Mouse (Mus musculus): Measurements from ENCODE around the gene Ric3. TPM values are rescaled to one million over a fixed set of nuclear protein-coding genes. Genes with fewer than 3 reads are reported as not detected.

Ric3 gene
- polyA plus RNA-seq, 1 experiment from 2014 or later, result 2.9 TPM

DNA sequence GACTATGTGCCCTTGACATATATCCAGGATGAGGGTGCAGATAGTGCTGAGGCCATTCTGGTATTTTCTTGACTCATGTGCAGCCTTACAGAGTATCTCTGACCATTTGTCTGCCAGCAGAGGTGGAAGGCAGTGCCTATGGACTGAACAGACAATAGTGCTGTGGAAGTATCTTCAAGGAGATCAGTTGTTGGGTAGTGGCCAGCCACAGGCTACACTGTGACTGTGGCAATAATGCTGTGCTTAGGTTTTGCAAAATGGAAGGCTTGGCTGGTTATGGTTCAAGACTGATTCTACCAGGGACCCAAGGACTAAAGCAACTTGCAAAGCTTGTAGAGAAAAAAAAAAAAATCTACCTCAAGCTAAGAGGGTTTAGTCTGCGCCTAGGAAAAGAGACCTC lies 70.6 kb downstream of the Ric3 start:
- Histone ChIP-seq H3K9me3 (no peaks in the 10 kb centered on the region), H3K36me3 (no peaks in the 10 kb centered on the region), H3K27me3 (replicated peaks) (peaks cover 32% of the 10 kb centered on the region), H3K4me3 (replicated peaks) (no peak overlapping the region), H3K9ac (no peak overlapping the region), H3K4me2 (replicated peaks) (no peak overlapping the region), H3K27ac (no peak overlapping the region), H3K4me1 (replicated peaks) (peaks cover 10% of the 10 kb centered on the region; the same call in 1 of the 2 replicates)
- ATAC-seq, result no peak
- 93% methylated on average over 1 of the region's 1 CpGs for WGBS

DNA sequence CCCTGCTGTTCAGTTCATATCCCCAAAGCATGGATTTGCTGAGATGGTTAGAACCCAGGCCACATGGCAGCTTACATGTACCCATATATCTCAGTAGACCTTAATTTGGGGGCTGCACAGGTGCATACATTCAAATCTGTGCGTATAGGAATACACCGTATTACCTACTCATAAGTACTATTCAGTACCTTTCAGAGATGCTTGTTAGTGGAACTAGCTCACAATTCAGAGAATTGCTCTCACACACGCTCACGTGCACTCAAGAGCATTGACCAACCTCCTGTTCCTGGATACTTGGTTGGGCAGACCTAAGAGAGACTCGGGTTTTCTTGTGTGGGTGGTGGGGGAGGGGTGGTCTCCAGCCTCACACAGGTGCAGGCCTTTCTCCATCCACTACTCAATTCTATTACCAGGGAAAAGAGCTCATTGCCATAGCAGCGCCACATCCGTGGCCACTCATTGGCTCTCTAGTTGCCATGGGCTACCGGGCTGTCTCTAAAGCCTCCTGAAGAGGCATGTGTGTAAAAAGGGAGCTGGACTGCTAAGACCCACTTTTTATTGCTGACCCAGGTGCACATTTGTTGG lies 71.4 kb downstream of the Ric3 start:
- peaks cover 10% of the 10 kb centered on the region; the same call in 1 of the 2 replicates for H3K4me1 ChIP-seq (replicated peaks)
- no peak for ATAC-seq
- no peak overlapping the region for H3K27ac ChIP-seq
- WGBS, result 60% methylated on average over 8 of the region's 8 CpGs
- H3K36me3 ChIP-seq, result no peaks in the 10 kb centered on the region
- H3K4me3 ChIP-seq (replicated peaks), result peak overlapping the region; percentile 61
- peak overlapping the region; percentile 95 for H3K4me2 ChIP-seq (replicated peaks)
- H3K27me3 ChIP-seq (replicated peaks), result peaks cover 32% of the 10 kb centered on the region
- H3K9ac ChIP-seq, result no peak overlapping the region
- H3K9me3 ChIP-seq, result no peaks in the 10 kb centered on the region

DNA sequence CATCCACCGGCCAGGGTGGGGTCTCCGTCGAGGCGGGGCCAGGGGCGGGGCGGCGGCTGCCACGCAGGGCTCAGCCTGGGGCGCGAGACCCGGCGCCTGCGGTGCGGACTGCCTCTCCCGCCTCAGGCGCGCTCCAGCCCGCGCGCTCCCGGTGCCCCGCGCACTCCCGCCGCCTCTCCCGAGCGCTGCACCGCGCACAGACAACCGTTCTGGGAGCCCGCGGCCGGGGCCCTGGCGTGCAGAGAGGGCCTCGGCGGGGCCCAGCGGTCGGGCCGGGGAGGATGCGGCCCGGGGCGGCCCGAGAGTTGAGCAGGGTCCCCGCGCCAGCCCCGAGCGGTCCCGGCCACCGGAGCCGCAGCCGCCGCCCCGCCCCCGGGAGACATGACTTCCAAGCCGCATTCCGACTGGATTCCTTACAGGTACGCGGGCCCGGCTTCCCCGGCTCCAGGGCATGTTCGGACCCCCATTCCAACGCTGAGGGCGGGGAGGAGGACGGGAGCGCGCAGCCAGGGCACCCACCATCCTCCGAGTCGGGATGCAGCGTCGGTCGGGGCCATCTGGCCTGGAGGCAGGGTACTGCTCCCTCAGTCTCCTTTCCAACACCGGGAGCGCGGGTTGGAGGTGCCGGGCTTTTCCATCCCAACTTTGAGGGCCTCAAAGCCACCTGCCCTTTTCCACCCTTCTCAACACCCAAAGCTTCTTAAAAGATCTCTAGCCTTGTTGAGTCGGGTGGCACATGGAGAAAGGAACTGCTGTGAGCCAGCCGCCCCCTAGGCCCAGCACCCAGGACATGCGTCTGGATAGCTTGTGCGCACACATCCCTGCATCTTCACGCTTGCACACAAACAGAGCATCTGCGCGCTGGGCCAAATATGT lies 72.2 kb downstream of the Ric3 start:
- WGBS, result 3% methylated on average over 58 of the region's 82 CpGs
- H3K27ac ChIP-seq, result no peak overlapping the region
- peak overlapping the region; percentile 47 for H3K9ac ChIP-seq
- no peaks in the 10 kb centered on the region for H3K36me3 ChIP-seq
- H3K4me1 ChIP-seq (replicated peaks), result peaks cover 10% of the 10 kb centered on the region; the same call in 1 of the 2 replicates
- ATAC-seq, result peak; percentile 79
- H3K4me3 ChIP-seq (replicated peaks), result peak overlapping the region; percentile 61
- H3K9me3 ChIP-seq, result no peaks in the 10 kb centered on the region
- peaks cover 32% of the 10 kb centered on the region for H3K27me3 ChIP-seq (replicated peaks)
- H3K4me2 ChIP-seq (replicated peaks), result peak overlapping the region; percentile 95

DNA sequence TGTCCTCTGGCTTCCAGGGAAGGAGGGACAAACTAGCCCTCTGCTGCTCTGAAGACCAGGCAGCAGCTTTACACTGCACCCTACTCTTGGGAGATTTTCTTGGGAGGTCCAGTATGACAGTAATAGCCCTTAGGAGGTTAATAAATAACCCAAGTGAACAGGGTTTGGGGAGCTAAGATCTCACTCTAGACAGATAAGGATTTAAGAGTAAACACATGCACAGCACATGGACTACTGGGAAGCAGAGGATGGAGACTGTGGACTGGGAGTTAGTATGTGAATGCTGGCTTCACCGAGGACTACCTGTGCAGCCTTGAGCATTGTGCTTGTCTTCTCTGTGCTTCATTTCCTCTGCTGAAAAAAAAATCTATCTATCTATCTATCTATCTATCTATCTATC lies 73.9 kb downstream of the Ric3 start:
- H3K9me3 ChIP-seq, result no peaks in the 10 kb centered on the region
- H3K27ac ChIP-seq, result no peak overlapping the region
- peaks cover 10% of the 10 kb centered on the region; the same call in 1 of the 2 replicates for H3K4me1 ChIP-seq (replicated peaks)
- no peak overlapping the region for H3K4me2 ChIP-seq (replicated peaks)
- 63% methylated on average over 1 of the region's 1 CpGs for WGBS
- ATAC-seq, result peak; percentile 82
- H3K36me3 ChIP-seq, result no peaks in the 10 kb centered on the region
- H3K27me3 ChIP-seq (replicated peaks), result peaks cover 32% of the 10 kb centered on the region
- no peak overlapping the region for H3K4me3 ChIP-seq (replicated peaks)
- no peak overlapping the region for H3K9ac ChIP-seq

DNA sequence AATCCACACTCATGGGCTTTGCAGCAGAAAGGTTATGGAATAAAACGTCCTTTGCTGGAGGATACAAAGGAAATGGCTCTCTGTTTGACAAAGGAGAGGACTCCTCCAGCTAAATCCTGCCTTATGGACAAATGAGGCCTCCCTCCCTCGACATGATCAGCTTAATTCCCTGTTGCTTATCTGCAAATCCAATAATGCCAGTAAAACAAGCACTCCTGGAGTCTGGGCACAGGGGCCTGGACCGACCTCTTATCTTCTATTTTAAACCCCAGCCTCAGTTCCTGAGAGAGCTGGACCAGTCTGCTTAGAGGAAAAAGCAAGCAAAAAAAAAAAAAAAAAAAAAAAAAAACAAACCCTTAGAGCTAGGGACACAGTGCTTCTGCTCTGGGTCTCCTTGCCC lies 79.5 kb downstream of the Ric3 start:
- Histone ChIP-seq H3K27me3 (replicated peaks) (no peaks in the 10 kb centered on the region), H3K4me1 (replicated peaks) (no peaks in the 10 kb centered on the region), H3K36me3 (no peaks in the 10 kb centered on the region), H3K4me3 (replicated peaks) (no peak overlapping the region), H3K9ac (no peak overlapping the region), H3K4me2 (replicated peaks) (no peak overlapping the region), H3K27ac (no peak overlapping the region), H3K9me3 (no peaks in the 10 kb centered on the region)
- ATAC-seq, result no peak
- WGBS, result 25% methylated on average over 3 of the region's 3 CpGs

DNA sequence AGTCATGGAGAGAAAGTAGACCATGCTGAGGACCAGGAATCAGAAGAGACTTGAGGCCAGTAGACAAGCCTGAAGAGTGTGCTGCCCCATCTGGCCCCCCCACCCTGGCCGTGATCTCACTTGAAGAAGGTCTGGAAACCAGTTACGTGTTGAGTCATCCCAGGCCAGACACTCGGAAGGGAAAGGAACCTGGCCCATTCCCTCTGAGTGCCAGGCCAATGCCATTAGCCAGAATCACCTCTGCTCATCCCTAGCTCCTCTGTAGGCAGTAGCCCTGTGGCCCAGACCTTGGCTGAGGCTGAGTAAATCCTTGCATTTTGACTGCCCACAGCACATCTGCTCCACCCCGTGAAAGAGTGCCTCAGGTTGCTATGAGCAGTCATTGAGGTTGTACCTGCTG lies 81.2 kb downstream of the Ric3 start:
- Histone ChIP-seq H3K36me3 (no peaks in the 10 kb centered on the region), H3K4me3 (replicated peaks) (no peak overlapping the region), H3K9ac (no peak overlapping the region), H3K9me3 (no peaks in the 10 kb centered on the region), H3K4me1 (replicated peaks) (no peaks in the 10 kb centered on the region), H3K4me2 (replicated peaks) (no peak overlapping the region), H3K27ac (no peak overlapping the region), H3K27me3 (replicated peaks) (no peaks in the 10 kb centered on the region)
- 80% methylated on average over 4 of the region's 4 CpGs for WGBS
- ATAC-seq, result no peak

DNA sequence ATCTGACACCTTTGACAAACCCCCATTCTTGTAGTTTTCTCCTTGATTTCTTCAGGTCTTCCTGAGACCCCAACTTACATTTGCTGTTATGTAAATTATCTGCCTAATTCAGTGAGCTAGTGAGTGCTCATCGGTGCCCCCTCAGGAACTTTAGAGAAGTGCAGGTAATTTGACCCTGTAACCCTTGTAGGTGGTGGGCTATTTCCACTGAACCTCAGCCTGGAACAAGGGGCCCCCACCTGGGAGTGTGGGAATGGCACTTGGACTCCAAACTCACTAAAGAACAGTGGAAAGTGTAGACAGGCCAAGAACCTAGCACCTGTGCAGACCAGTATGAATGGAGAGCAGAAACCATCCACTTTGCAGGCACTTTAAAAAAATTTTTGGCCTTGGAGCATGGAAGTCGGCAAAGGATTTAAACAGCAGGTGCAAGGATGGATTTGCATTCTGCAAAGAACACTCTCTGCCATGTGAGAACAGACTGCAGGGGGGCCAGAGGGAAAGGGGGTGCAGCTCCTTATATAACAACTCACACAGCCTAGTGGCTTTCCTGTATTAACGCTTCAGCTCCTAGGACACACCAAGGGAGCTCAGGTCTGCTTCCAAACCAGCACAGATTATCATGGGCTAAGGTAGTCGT lies 82.7 kb downstream of the Ric3 start:
- H3K9ac ChIP-seq, result no peak overlapping the region
- no peaks in the 10 kb centered on the region for H3K4me1 ChIP-seq (replicated peaks)
- H3K27me3 ChIP-seq (replicated peaks), result no peaks in the 10 kb centered on the region
- no peak overlapping the region for H3K4me3 ChIP-seq (replicated peaks)
- no peak overlapping the region for H3K4me2 ChIP-seq (replicated peaks)
- no peak for ATAC-seq
- no peaks in the 10 kb centered on the region for H3K36me3 ChIP-seq
- H3K27ac ChIP-seq, result no peak overlapping the region
- WGBS, result 54% methylated on average over 4 of the region's 4 CpGs
- no peaks in the 10 kb centered on the region for H3K9me3 ChIP-seq

DNA sequence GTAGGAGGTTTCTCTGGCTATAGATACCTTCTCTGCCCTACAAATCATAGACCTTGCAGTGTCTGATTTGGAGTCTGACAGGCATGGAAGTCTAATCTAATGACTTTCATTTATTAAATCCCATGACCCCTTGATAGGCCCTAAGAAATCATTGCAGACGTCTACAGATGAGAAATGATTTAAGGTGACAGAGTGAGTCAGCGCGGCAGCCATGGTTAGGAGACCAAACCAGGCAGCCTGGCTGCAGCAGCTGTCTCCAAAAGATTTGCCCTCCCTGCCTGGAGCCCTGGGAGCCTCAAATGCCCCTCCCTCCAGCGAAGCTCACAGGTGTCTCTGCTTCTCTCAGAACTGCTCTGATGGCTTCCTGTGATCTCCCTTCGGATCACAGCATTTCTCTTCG lies 87.0 kb downstream of the Ric3 start:
- no peak overlapping the region for H3K27ac ChIP-seq
- no peak overlapping the region for H3K4me2 ChIP-seq (replicated peaks)
- no peak overlapping the region for H3K4me3 ChIP-seq (replicated peaks)
- H3K9ac ChIP-seq, result no peak overlapping the region
- H3K27me3 ChIP-seq (replicated peaks), result no peaks in the 10 kb centered on the region
- no peaks in the 10 kb centered on the region for H3K36me3 ChIP-seq
- no peaks in the 10 kb centered on the region for H3K4me1 ChIP-seq (replicated peaks)
- 69% methylated on average over 6 of the region's 6 CpGs for WGBS
- H3K9me3 ChIP-seq, result no peaks in the 10 kb centered on the region
- no peak for ATAC-seq

DNA sequence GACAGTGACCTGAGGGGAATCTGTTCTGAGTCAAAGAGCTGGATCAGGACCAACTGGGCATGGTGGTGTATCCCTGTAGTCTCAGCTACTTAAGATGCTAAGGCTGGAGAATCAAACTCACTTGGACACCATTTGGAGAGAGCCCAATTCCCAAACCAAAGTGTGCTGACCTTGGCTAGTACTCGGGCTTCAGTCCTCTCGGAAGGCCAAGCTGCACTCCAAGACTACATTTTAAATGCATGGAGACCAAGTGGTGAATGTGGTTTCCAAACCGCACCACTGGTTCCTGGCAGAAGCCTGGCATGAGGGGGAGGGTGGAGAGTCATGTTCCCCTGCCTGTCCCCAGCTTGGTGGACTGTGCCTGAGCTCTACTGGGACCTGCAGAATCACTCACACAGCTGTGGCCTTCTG lies 89.2 kb downstream of the Ric3 start:
- Histone ChIP-seq H3K27me3 (replicated peaks) (no peaks in the 10 kb centered on the region), H3K9me3 (no peaks in the 10 kb centered on the region)
- 89% methylated on average over 3 of the region's 3 CpGs for WGBS

DNA sequence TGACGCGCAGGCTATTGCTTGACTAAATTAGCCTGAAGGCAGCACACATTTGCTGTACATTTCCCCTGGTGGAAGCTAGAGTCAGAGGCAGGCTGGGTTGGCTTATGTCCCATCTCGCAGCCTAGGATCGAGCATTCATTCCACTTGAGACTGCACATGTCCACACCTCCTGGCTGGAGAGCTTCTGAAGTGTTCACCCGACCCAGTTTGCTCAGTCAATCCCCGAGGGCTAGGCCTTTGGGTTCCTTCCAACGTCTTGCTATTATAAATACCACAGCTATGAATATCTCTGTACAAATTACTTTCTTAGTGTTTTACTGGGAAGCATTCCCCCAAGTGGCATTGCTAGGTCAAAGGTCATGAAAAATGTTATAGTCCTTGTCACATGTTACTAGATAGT lies 89.9 kb downstream of the Ric3 start:
- no peak overlapping the region for H3K4me2 ChIP-seq (replicated peaks)
- no peaks in the 10 kb centered on the region for H3K27me3 ChIP-seq (replicated peaks)
- H3K36me3 ChIP-seq, result no peaks in the 10 kb centered on the region
- ATAC-seq, result no peak
- H3K27ac ChIP-seq, result no peak overlapping the region
- H3K9ac ChIP-seq, result no peak overlapping the region
- no peak overlapping the region for H3K4me3 ChIP-seq (replicated peaks)
- 70% methylated on average over 7 of the region's 7 CpGs for WGBS
- no peaks in the 10 kb centered on the region for H3K9me3 ChIP-seq
- H3K4me1 ChIP-seq (replicated peaks), result no peaks in the 10 kb centered on the region

More for the DNA sequence above, 89.2 kb downstream of the Ric3 start:
- Histone ChIP-seq H3K27ac (no peak overlapping the region), H3K4me1 (replicated peaks) (no peaks in the 10 kb centered on the region), H3K9ac (no peak overlapping the region), H3K36me3 (no peaks in the 10 kb centered on the region), H3K4me3 (replicated peaks) (no peak overlapping the region), H3K4me2 (replicated peaks) (no peak overlapping the region)
- ATAC-seq, result no peak

DNA sequence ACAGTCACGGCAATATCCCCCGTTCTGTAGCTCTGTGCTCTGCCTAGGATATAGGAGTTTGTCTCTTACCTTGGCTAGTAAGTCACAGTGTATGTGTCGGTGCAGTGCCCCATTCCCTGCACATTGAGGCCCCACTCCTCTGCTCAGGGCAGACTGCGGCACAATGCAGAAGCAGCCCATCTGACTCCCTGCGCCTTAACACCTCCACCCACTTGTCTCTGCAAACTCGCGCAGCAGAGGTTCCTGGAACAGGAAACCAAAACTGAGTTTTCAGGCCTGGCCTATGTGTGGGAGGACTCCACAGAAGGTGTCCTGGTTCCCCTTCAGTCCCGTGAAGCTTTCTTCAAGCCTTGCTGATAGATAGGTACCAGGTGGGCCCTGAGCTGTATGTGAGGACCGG lies 91.9 kb downstream of the Ric3 start:
- Histone ChIP-seq H3K9ac (no peak overlapping the region), H3K27me3 (replicated peaks) (no peaks in the 10 kb centered on the region), H3K4me2 (replicated peaks) (no peak overlapping the region), H3K9me3 (no peaks in the 10 kb centered on the region), H3K27ac (no peak overlapping the region), H3K4me1 (replicated peaks) (no peaks in the 10 kb centered on the region), H3K4me3 (replicated peaks) (no peak overlapping the region), H3K36me3 (no peaks in the 10 kb centered on the region)
- WGBS, result 82% methylated on average over 9 of the region's 9 CpGs
- ATAC-seq, result no peak

DNA sequence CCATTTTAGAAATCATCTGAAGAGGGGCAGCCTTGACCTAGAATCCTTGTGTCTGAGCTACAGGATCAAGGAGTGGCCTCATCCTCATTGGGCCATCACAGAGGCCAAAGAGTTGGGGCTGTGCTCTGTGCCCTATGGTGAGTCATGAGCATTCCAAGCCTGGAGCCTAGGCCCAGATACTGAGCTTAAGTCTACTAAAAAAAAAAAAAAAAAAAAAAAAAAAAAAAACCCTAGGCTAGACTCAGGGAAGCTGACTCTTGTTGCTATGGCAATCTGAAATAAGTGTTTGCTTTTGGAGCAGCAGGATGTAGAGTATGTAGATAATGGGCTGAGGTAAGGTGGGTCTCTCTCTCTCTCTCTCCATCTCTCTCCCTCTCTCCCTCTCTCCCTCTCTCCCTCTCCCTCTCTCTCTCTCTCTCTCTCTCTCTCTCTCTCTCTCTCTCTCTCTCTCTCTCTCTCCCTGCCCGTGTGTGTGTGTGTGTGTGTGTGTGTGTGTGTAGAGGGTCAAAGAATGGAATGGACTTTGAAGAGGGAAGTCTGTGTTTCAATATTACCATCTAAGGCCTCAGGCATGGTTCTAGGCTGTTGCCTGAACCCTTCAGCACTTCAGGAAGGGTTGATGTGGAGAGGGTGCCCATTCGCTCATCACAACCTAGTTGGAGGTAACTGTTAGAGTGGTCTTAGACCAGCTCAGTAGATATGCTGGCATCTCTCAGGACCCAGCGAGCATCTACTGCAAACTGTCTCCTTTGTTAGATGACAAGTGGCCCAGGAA lies 97.0 kb downstream of the Ric3 start:
- no peak overlapping the region for H3K27ac ChIP-seq
- ATAC-seq, result no peak
- H3K36me3 ChIP-seq, result no peaks in the 10 kb centered on the region
- WGBS, result 89% methylated on average over 2 of the region's 3 CpGs
- no peaks in the 10 kb centered on the region for H3K4me1 ChIP-seq (replicated peaks)
- H3K4me2 ChIP-seq (replicated peaks), result no peak overlapping the region
- no peak overlapping the region for H3K9ac ChIP-seq
- no peak overlapping the region for H3K4me3 ChIP-seq (replicated peaks)
- H3K9me3 ChIP-seq, result no peaks in the 10 kb centered on the region
- H3K27me3 ChIP-seq (replicated peaks), result no peaks in the 10 kb centered on the region

Measured in intestine, embryonic 15.5 days (tissue).